Mouse (Mus musculus): ENCODE data around the gene Parl. TPM values are rescaled to one million over a fixed set of nuclear protein-coding genes. Genes with fewer than 3 reads are reported as not detected.

Parl gene
- total and polyA plus RNA-seq, 3 experiments, result 79.2 to 241 (median 126) TPM

- no peaks in the 10 kb centered on the region for H3K27me3 ChIP-seq (ENCODE audit: control insufficient read depth in 1 of 2, insufficient read depth in 2 of 2, low read length in 2 of 2)
- H3K4me1 ChIP-seq (ENCODE audit: control insufficient read depth in 1 of 2, insufficient read depth in 2 of 2, low read length in 2 of 2), result no peaks in the 10 kb centered on the region
- no peaks in the 10 kb centered on the region; a peak in 2 of 4 replicates for H3K36me3 ChIP-seq (ENCODE audit: control insufficient read depth in 1 of 2, insufficient read depth in 2 of 2, low read length in 2 of 2)
- DNase-seq (ENCODE audit: low read depth, low spot score), result no peak
- no peak overlapping the region for H3K9ac ChIP-seq (ENCODE audit: control insufficient read depth, low read depth, low read length, poor library complexity, severe bottlenecking)
- no peaks in the 10 kb centered on the region for H3K9me3 ChIP-seq (replicated peaks; ENCODE audit: insufficient read depth, low read length)
- H3K4me3 ChIP-seq (ENCODE audit: control insufficient read depth in 1 of 2, insufficient read depth in 1 of 2, low read depth in 2 of 2, low read length in 2 of 2), result no peak overlapping the region
- no peaks in the 10 kb centered on the region for H3K79me2 ChIP-seq (ENCODE audit: control insufficient read depth, insufficient read depth, low read length, poor library complexity)
- no peak for TF ChIP-seq JUND (IDR thresholded peaks at IDR 0.05; ENCODE audit: low read depth, low read length)
- no peak for TF ChIP-seq USF1 (IDR thresholded peaks at IDR 0.05; ENCODE audit: low read depth, low read length)
- TF ChIP-seq CHD2 (IDR thresholded peaks at IDR 0.05; ENCODE audit: low read length), result no peak
- no peak for TF ChIP-seq MAX (IDR thresholded peaks at IDR 0.05; ENCODE audit: low read length)
- TF ChIP-seq HCFC1 (IDR thresholded peaks at IDR 0.05; ENCODE audit: low read depth, low read length), result no peak
- TF ChIP-seq KAT2A (conservative IDR thresholded peaks at IDR 0.05; ENCODE audit: low read depth, low read length), result no peak
- TF ChIP-seq MEF2A (IDR thresholded peaks at IDR 0.05; ENCODE audit: extremely low read depth, insufficient replicate concordance, low read depth, low read length, poor library complexity, severe bottlenecking), result no peak
- TF ChIP-seq TCF12 (IDR thresholded peaks at IDR 0.05; ENCODE audit: low read depth, low read length), result no peak
- no peak for TF ChIP-seq MAFK (IDR thresholded peaks at IDR 0.05; ENCODE audit: borderline replicate concordance, low read depth, low read length)
- TF ChIP-seq POLR2AphosphoS5 (IDR thresholded peaks at IDR 0.05; ENCODE audit: borderline replicate concordance, low read depth, low read length), result no peak
- no peak for TF ChIP-seq SMC3 (IDR thresholded peaks at IDR 0.05; ENCODE audit: low read depth, low read length)
- TF ChIP-seq ZMIZ1 (IDR thresholded peaks at IDR 0.05; ENCODE audit: low read depth, low read length), result no peak
- TF ChIP-seq ZNF384 (IDR thresholded peaks at IDR 0.05; ENCODE audit: low read depth, low read length), result no peak
- TF ChIP-seq NELFE (IDR thresholded peaks at IDR 0.05; ENCODE audit: low read depth, low read length), result no peak
- no peak for TF ChIP-seq POLR2A (IDR thresholded peaks at IDR 0.05; ENCODE audit: control insufficient read depth in 1 of 2, insufficient read depth in 1 of 2, low read depth in 1 of 2, low read length in 2 of 2, poor library complexity in 1 of 2)
- TF ChIP-seq MAZ (IDR thresholded peaks at IDR 0.05; ENCODE audit: low read depth, low read length), result no peak
- no peak for TF ChIP-seq MYB (IDR thresholded peaks at IDR 0.05; ENCODE audit: low read depth, low read length)
- TF ChIP-seq GATA1 (IDR thresholded peaks at IDR 0.05; ENCODE audit: low read depth, low read length), result no peak
- TF ChIP-seq NRF1 (IDR thresholded peaks at IDR 0.05; ENCODE audit: insufficient read depth, low read depth, low read length, poor library complexity, severe bottlenecking), result no peak
- TF ChIP-seq E2F4 (IDR thresholded peaks at IDR 0.05; ENCODE audit: borderline replicate concordance, low read depth, low read length), result no peak
- H3K27ac ChIP-seq (ENCODE audit: control insufficient read depth, low read depth, low read length), result no peak overlapping the region
These were observed 32.7 kb upstream of the Parl start for GRCm38 (mm10) chr16:20334918-20335317.

DNA sequence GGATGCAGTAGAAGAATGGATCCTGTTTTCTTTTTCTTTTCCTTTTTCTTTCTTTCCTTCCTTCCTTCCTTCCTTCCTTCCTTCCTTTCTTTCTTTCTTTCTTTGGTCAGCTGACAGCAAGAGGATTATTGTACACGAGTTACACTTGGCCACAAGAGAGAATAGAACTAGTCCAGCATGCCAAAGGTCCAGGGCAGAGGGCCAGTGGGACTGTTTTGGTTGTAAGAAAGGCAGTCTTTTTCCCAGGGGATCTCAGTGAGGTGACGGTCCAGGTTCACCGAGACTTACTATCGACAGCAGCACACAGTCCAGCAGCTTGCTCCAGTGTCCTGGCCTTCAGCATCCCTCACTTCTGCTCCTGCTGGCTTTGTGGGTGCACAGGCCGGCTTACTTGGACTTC, 26.1 kb upstream of the Parl start:
- DNase-seq (ENCODE audit: low read depth, low spot score), result no peak
- no peak for TF ChIP-seq MYB (IDR thresholded peaks at IDR 0.05; ENCODE audit: low read depth, low read length)
- no peak for TF ChIP-seq MEF2A (IDR thresholded peaks at IDR 0.05; ENCODE audit: extremely low read depth, insufficient replicate concordance, low read depth, low read length, poor library complexity, severe bottlenecking)

More for the DNA sequence above, 26.1 kb upstream of the Parl start:
- no peaks in the 10 kb centered on the region for H3K27me3 ChIP-seq (ENCODE audit: control insufficient read depth in 1 of 2, insufficient read depth in 2 of 2, low read length in 2 of 2)
- H3K9ac ChIP-seq (ENCODE audit: control insufficient read depth, low read depth, low read length, poor library complexity, severe bottlenecking), result no peak overlapping the region
- H3K36me3 ChIP-seq (ENCODE audit: control insufficient read depth in 1 of 2, insufficient read depth in 2 of 2, low read length in 2 of 2), result peaks cover 0 to 12% of the 10 kb centered on the region in 2 experiments; a peak in 2 of 4 replicates
- no peaks in the 10 kb centered on the region for H3K9me3 ChIP-seq (replicated peaks; ENCODE audit: insufficient read depth, low read length)
- H3K4me3 ChIP-seq (ENCODE audit: control insufficient read depth in 1 of 2, insufficient read depth in 1 of 2, low read depth in 2 of 2, low read length in 2 of 2), result no peak overlapping the region
- no peak overlapping the region for H3K27ac ChIP-seq (ENCODE audit: control insufficient read depth, low read depth, low read length)
- peaks cover 0 to 11% of the 10 kb centered on the region in 2 experiments; a peak in 3 of 4 replicates for H3K4me1 ChIP-seq (ENCODE audit: control insufficient read depth in 1 of 2, insufficient read depth in 2 of 2, low read length in 2 of 2)
- no peaks in the 10 kb centered on the region for H3K79me2 ChIP-seq (ENCODE audit: control insufficient read depth, insufficient read depth, low read length, poor library complexity)

Measured in MEL (cell line).